Mouse (Mus musculus) liver, embryonic 14.5 days (tissue): ENCODE measurements at regions not wholly inside any gene's neighbourhood (a gene's known extent, or its start where the extent isn't known, plus 50 kb on each side); places are given as distances from the start of the nearest gene placed in this dataset.

Experiments used
- ATAC-seq: fragments of 200-750 bp; cut with Nextera tagmentation; 2 replicates; pipeline ENCODE4 v1.8.0; 2017; ENCODE audit warnings: moderate number of reproducible peaks, mild to moderate bottlenecking, moderate library complexity; ENCODE audit not compliant: insufficient read depth
- DNase-seq, 3 experiments: peaks; one replicate each; pipeline ENCODE4 v3.0.0-alpha.2; 2012 to 2013; ENCODE audit warnings: low read depth in 3 of 3, low spot score in 3 of 3
- H3K27ac ChIP-seq: fragments of 300-500 bp; sonication (generic); 2 replicates; pipeline ENCODE4 v1.5.1; 2014; ENCODE audit warnings: moderate library complexity, mild to moderate bottlenecking, control low read depth, inconsistent platforms
- H3K27me3 ChIP-seq: fragments of 300-500 bp; sonication (generic); 2 replicates; pipeline ENCODE4 v1.6.1; 2014; ENCODE audit warnings: mild to moderate bottlenecking, low read length, moderate library complexity; ENCODE audit not compliant: control insufficient read depth, insufficient read depth
- H3K36me3 ChIP-seq: fragments of 300-500 bp; sonication (generic); replicated peaks from 2 replicates; pipeline ENCODE4 v1.6.1; 2014; ENCODE audit warnings: low read depth; ENCODE audit not compliant: control insufficient read depth, insufficient read depth
- H3K4me1 ChIP-seq, 2 experiments: fragments of 200-500 bp in 1 of 2; fragments of 300-500 bp in 1 of 2; sonication (generic) in 1 of 2; replicated peaks; 2 replicates each; pipeline ENCODE4 v1.6.1; 2012 to 2014; ENCODE audit warnings: antibody characterized with exemption in 1 of 2, inconsistent platforms in 1 of 2, low read length in 1 of 2; ENCODE audit not compliant: control insufficient read depth in 2 of 2, insufficient read depth in 2 of 2
- H3K4me2 ChIP-seq: fragments of 300-500 bp; sonication (generic); 2 replicates; pipeline ENCODE4 v1.6.1; 2014; ENCODE audit warnings: low read depth, mild to moderate bottlenecking, control low read depth, moderate library complexity
- H3K4me3 ChIP-seq, 2 experiments: fragments of 200-500 bp in 1 of 2; fragments of 300-500 bp in 1 of 2; sonication (generic) in 1 of 2; 2 replicates each; pipeline ENCODE4 v1.5.1; 2012 to 2014; ENCODE audit warnings: low read depth in 2 of 2, low read length in 2 of 2, mild to moderate bottlenecking in 2 of 2, control low read depth in 1 of 2, inconsistent platforms in 1 of 2, moderate library complexity in 1 of 2; ENCODE audit not compliant: insufficient read depth in 1 of 2
- H3K9ac ChIP-seq: fragments of 300-500 bp; sonication (generic); replicated peaks from 2 replicates; pipeline ENCODE4 v1.6.1; 2014; ENCODE audit warnings: mild to moderate bottlenecking, control low read depth, moderate library complexity
- H3K9me3 ChIP-seq: fragments of 300-500 bp; sonication (generic); 2 replicates; pipeline ENCODE4 v1.6.1; 2016; ENCODE audit warnings: low read length, mixed read lengths; ENCODE audit not compliant: control insufficient read depth
- CTCF ChIP-seq: IDR thresholded peaks from 2 replicates; pipeline ENCODE4 v1.5.1; 2016; ENCODE audit warnings: antibody characterized with exemption, low read depth, control low read depth
- EP300 ChIP-seq: IDR thresholded peaks from 2 replicates; pipeline ENCODE4 v1.6.1; 2016; ENCODE audit warnings: antibody characterized with exemption, low read depth
- WGBS: fragments of 180-500 bp; shearing (Covaris S2); extraction: QIAGEN DNeasy Blood & Tissue Kit; methylation state at CpG from one replicate; pipeline ENCODE4 v1.1.7; 2014; ENCODE audit not compliant: insufficient replicate concordance; 5-methylcytosine and 5-hydroxymethylcytosine counted together

- H3K4me3 ChIP-seq: no peak overlapping the region
Measured at GRCm38 (mm10) chr13:112152614-112153550, 135.4 kb upstream of the Ankrd55 start.

GRCm38 (mm10) chr13:112153681-112154127, 134.5 kb upstream of the Ankrd55 start:
- TF ChIP-seq CTCF (no peak), EP300 (no peak)
- Histone ChIP-seq H3K9ac (no peak overlapping the region), H3K4me1 (peaks cover 0 to 9% of the 10 kb centered on the region in 2 experiments; a peak in 3 of 4 replicates), H3K27me3 (no peaks in the 10 kb centered on the region; the same call in 1 of the 2 replicates), H3K27ac (no peak overlapping the region), H3K4me2 (no peak overlapping the region), H3K4me3 (no peak overlapping the region), H3K36me3 (no peaks in the 10 kb centered on the region), H3K9me3 (no peaks in the 10 kb centered on the region)
- 24% methylated on average over 4 of the region's 4 CpGs for WGBS
- DNase-seq (no peak), ATAC-seq (no peak)

More at GRCm38 (mm10) chr13:112152614-112153550, 135.4 kb upstream of the Ankrd55 start:
- WGBS: 21% methylated on average over 27 of the region's 27 CpGs
- ATAC-seq: no peak
- peak overlapping the region; percentile 42 for H3K4me2 ChIP-seq
- H3K27ac ChIP-seq: no peak overlapping the region
- peaks cover 0 to 9% of the 10 kb centered on the region in 2 experiments; a peak in 3 of 4 replicates for H3K4me1 ChIP-seq
- H3K36me3 ChIP-seq: no peaks in the 10 kb centered on the region
- DNase-seq: no peak
- no peaks in the 10 kb centered on the region; the same call in 1 of the 2 replicates for H3K27me3 ChIP-seq
- TF ChIP-seq EP300 (no peak), CTCF (no peak)
- H3K9ac ChIP-seq: no peak overlapping the region
- no peaks in the 10 kb centered on the region for H3K9me3 ChIP-seq

- Histone ChIP-seq H3K27me3 (no peaks in the 10 kb centered on the region; the same call in 1 of the 2 replicates), H3K36me3 (no peaks in the 10 kb centered on the region), H3K27ac (no peak overlapping the region), H3K4me3 (no peak overlapping the region), H3K9ac (no peak overlapping the region), H3K9me3 (no peaks in the 10 kb centered on the region), H3K4me2 (no peak overlapping the region), H3K4me1 (no peaks in the 10 kb centered on the region)
- DNase-seq (no peak), ATAC-seq (no peak)
- WGBS: 60% methylated on average over 9 of the region's 9 CpGs
- TF ChIP-seq CTCF (no peak), EP300 (no peak)
Measured at GRCm38 (mm10) chr13:112159430-112160172, 128.7 kb upstream of the Ankrd55 start.

GRCm38 (mm10) chr13:112160173-112160641, 128.0 kb upstream of the Ankrd55 start:
- H3K4me2 ChIP-seq: no peak overlapping the region
- H3K9me3 ChIP-seq: no peaks in the 10 kb centered on the region
- ATAC-seq (no peak), DNase-seq (no peak)
- WGBS: 66% methylated on average over 2 of the region's 2 CpGs
- no peak overlapping the region for H3K4me3 ChIP-seq
- no peaks in the 10 kb centered on the region for H3K36me3 ChIP-seq
- no peak overlapping the region for H3K9ac ChIP-seq
- H3K27ac ChIP-seq: no peak overlapping the region
- H3K4me1 ChIP-seq: no peaks in the 10 kb centered on the region
- no peaks in the 10 kb centered on the region; the same call in 1 of the 2 replicates for H3K27me3 ChIP-seq
- TF ChIP-seq CTCF (no peak), EP300 (no peak)
